Mouse (Mus musculus) embryonic facial prominence, embryonic 11.5 days (tissue): ENCODE measurements at regions not wholly inside any gene's neighbourhood (a gene's known extent, or its start where the extent isn't known, plus 50 kb on each side); places are given as distances from the start of the nearest gene placed in this dataset.

Experiments
- ATAC-seq: fragments of 200-750 bp; cut with Nextera tagmentation; replicated peaks from 2 replicates; pipeline ENCODE4 v1.8.0; 2017; ENCODE audit warnings: low read depth; ENCODE audit not compliant: insufficient number of reproducible peaks, low FRiP score, low TSS enrichment
- DNase-seq: peaks from one replicate; pipeline ENCODE4 v3.0.0-alpha.2; 2015; ENCODE audit warnings: low spot score
- H3K27ac ChIP-seq: fragments of 300-500 bp; sonication (generic); replicated peaks from 2 replicates; pipeline ENCODE4 v1.5.1; 2014; ENCODE audit warnings: mild to moderate bottlenecking, low read depth, low read length, control low read depth
- H3K27me3 ChIP-seq: fragments of 300-500 bp; sonication (generic); 2 replicates; pipeline ENCODE4 v1.6.1; 2014; ENCODE audit warnings: mild to moderate bottlenecking, low read length, moderate library complexity, mixed read lengths; ENCODE audit not compliant: control insufficient read depth, insufficient read depth
- H3K36me3 ChIP-seq: fragments of 300-500 bp; sonication (generic); replicated peaks from 2 replicates; pipeline ENCODE4 v1.6.1; 2014; ENCODE audit warnings: low read depth, mild to moderate bottlenecking, low read length, moderate library complexity, mixed read lengths; ENCODE audit not compliant: control insufficient read depth, insufficient read depth
- H3K4me1 ChIP-seq: fragments of 300-500 bp; sonication (generic); 2 replicates; pipeline ENCODE4 v1.6.1; 2014; ENCODE audit warnings: low read length, mixed read lengths; ENCODE audit not compliant: control insufficient read depth, insufficient read depth
- H3K4me2 ChIP-seq: fragments of 300-500 bp; sonication (generic); 2 replicates; pipeline ENCODE4 v1.6.1; 2014; ENCODE audit warnings: low read depth, mild to moderate bottlenecking, control low read depth, low read length, moderate library complexity
- H3K4me3 ChIP-seq: fragments of 300-500 bp; sonication (generic); 2 replicates; pipeline ENCODE4 v1.5.1; 2014; ENCODE audit warnings: low read depth, low read length, control low read depth
- H3K9ac ChIP-seq: fragments of 300-500 bp; sonication (generic); replicated peaks from 2 replicates; pipeline ENCODE4 v1.6.1; 2014; ENCODE audit warnings: mild to moderate bottlenecking, control low read depth, low read length
- H3K9me3 ChIP-seq: fragments of 300-500 bp; sonication (generic); replicated peaks from 2 replicates; pipeline ENCODE4 v1.6.1; 2016; ENCODE audit warnings: mild to moderate bottlenecking, low read length, inconsistent platforms, mixed read lengths; ENCODE audit not compliant: control insufficient read depth
- WGBS: fragments of 180-500 bp; shearing (Covaris S2); extraction: QIAGEN DNeasy Blood & Tissue Kit; methylation state at CpG from one replicate; pipeline ENCODE4 v1.1.7; 2014; 5-methylcytosine and 5-hydroxymethylcytosine counted together

DNA sequence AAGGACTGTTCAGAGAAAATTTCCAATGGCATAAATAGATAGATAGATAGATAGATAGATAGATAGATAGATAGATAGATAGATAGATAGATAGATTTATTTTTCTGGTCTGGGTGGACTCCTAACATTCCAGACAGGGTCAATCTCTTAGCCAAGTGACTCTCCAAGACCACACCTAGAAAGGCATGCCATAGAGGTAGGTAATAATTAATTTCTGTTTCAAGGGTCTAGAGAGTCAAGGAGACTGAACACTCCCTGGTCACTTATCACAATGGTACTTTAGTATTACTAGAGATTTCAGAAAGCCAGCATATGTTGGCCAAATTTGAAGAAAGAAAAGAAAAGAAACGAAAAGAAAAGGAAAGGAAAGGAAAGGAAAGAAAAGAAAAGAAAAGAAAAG, 245.1 kb downstream of the Plekhb2 start:
- ATAC-seq (no peak), DNase-seq (no peak)
- no peak overlapping the region for H3K4me2 ChIP-seq

DNA sequence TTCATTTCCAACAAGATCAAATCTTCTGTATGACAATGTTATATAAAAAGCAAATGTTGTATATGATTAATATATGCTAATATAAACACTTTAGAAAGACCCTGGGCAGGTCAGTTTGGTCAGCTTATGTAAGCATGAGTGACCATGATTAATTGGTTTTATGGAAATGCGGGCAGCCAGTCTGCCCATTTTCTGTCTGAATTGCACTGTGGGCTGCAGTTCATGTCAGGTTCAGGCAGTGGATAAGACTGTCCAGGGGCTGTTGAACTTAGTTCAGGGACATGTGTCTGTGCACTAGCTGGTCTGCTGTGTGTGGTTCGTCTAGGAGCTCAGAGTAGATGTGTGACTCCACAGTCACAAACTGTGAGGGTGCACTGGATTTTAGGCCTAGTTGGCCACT, 246.0 kb downstream of the Plekhb2 start:
- Histone ChIP-seq H3K9me3 (no peaks in the 10 kb centered on the region), H3K9ac (no peak overlapping the region), H3K36me3 (no peaks in the 10 kb centered on the region), H3K4me1 (no peaks in the 10 kb centered on the region), H3K4me3 (no peak overlapping the region), H3K4me2 (no peak overlapping the region), H3K27me3 (no peaks in the 10 kb centered on the region), H3K27ac (no peak overlapping the region)
- ATAC-seq = no peak
- WGBS = 82% methylated on average over 2 of the region's 2 CpGs
- no peak for DNase-seq

More for the DNA sequence above, 245.1 kb downstream of the Plekhb2 start:
- WGBS = 43% methylated on average over 1 of the region's 1 CpGs
- H3K4me3 ChIP-seq = no peak overlapping the region
- no peak overlapping the region for H3K27ac ChIP-seq
- no peaks in the 10 kb centered on the region for H3K4me1 ChIP-seq
- no peaks in the 10 kb centered on the region for H3K9me3 ChIP-seq
- H3K36me3 ChIP-seq = no peaks in the 10 kb centered on the region
- no peak overlapping the region for H3K9ac ChIP-seq
- H3K27me3 ChIP-seq = no peaks in the 10 kb centered on the region

DNA sequence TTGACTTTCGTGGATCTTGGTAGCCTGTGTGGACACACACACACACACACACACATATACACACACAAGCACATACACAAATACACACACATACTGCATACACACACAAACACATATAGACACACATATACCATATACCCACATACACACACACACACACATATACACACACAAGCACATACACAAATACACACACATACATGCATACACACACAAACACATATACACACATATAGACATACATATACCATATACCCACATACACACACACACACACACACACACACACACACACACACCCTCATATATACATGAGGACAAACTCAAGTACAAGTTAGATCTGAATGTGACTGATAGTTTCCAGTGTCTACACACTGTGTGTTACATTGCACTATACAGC, 256.9 kb downstream of the Plekhb2 start:
- Histone ChIP-seq H3K27ac (no peak overlapping the region), H3K27me3 (no peaks in the 10 kb centered on the region), H3K4me1 (no peaks in the 10 kb centered on the region), H3K4me3 (no peak overlapping the region), H3K36me3 (no peaks in the 10 kb centered on the region), H3K9me3 (no peaks in the 10 kb centered on the region), H3K9ac (no peak overlapping the region), H3K4me2 (no peak overlapping the region)
- ATAC-seq (peak; percentile 72; the same call in 1 of the 2 replicates), DNase-seq (no peak)
- WGBS = 79% methylated on average over 1 of the region's 1 CpGs

DNA sequence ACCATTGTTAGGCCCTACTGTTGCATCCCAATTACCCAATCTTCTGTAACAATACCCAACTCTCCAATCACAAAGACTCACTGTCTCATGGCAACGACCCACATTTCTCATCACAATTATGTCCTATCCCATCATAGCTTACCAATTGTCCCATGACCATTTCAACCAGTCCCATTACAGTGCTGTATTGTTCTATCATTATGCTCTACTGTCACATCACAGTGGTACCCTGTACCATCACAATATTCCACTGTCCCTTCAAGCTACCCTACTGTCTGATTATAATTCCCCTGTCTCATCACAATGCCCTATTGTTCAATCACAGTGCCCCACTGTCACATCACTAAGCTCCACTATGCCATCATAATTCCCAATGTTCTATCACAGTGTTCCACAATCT, 260.0 kb downstream of the Plekhb2 start:
- Histone ChIP-seq H3K27ac (no peak overlapping the region), H3K4me3 (no peak overlapping the region), H3K4me1 (no peaks in the 10 kb centered on the region), H3K27me3 (no peaks in the 10 kb centered on the region), H3K4me2 (no peak overlapping the region), H3K9ac (no peak overlapping the region), H3K36me3 (no peaks in the 10 kb centered on the region), H3K9me3 (no peaks in the 10 kb centered on the region)
- 47% methylated on average over 1 of the region's 1 CpGs for WGBS
- ATAC-seq (no peak), DNase-seq (no peak)

DNA sequence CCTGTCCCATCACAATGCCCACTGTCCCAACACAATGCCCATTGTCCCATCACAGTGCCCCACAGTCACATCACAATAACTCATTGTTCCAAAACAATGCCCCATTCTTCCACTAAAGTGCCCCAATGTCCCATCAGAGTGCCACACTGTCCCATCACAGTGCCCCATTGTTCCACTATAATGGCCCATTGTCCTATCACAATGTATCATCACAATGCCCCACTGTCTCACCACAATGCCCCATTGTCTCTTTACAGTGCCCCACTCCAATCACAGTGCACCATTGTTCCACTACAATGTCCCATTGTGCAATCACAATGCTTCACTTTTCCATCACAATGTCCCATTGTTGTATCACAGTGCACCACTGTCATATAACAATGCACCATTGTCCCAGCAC, 265.7 kb downstream of the Plekhb2 start:
- no peaks in the 10 kb centered on the region for H3K4me1 ChIP-seq
- H3K27ac ChIP-seq = no peak overlapping the region
- H3K27me3 ChIP-seq = no peaks in the 10 kb centered on the region
- no peak overlapping the region for H3K4me2 ChIP-seq
- DNase-seq (no peak), ATAC-seq (no peak)
- H3K4me3 ChIP-seq = no peak overlapping the region
- H3K9ac ChIP-seq = no peak overlapping the region
- no peaks in the 10 kb centered on the region for H3K36me3 ChIP-seq
- no peaks in the 10 kb centered on the region; the same call in 1 of the 2 replicates for H3K9me3 ChIP-seq

DNA sequence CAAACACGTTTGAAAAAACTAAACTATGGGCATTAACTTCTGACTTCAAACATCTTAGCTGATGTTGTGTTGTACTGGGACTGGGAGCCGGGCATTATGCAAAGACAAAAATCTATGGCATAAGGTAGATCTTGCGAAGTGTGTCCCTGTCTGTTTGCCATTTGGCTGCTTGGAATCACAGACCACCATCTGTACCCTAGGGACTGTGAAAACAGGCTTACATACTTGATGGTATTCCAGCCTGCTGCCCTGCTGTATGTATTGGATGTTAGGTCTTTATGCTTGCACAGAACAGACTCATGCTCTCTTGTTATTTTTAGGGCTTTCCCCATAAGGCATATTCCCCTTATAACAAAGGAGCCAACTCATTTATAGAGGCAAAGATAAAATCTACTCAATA, 288.1 kb downstream of the Plekhb2 start:
- 79% methylated on average over 3 of the region's 3 CpGs for WGBS
- Histone ChIP-seq H3K4me3 (no peak overlapping the region), H3K36me3 (no peaks in the 10 kb centered on the region), H3K27me3 (no peaks in the 10 kb centered on the region), H3K9me3 (no peaks in the 10 kb centered on the region), H3K4me2 (no peak overlapping the region), H3K9ac (no peak overlapping the region), H3K4me1 (no peaks in the 10 kb centered on the region), H3K27ac (no peak overlapping the region)
- no peak for ATAC-seq
- DNase-seq = no peak

DNA sequence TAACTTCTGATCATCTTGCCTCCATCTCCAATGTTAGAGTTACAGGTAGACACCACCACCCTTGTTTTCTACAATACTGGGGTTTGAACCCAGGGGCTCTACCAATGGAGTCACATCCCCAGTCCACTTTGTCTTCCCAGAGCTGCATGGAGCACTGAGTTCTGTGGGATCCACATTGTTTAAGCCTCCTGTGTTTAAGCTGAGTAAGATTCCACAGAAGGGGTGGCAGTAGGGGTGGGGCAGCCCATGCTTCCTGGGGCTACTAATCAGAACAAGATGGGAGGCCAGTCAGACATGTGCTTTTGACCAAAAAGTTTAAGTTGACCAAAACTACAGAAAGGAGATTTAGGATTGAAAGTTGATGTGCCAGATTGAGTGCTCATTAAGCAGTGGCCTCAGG, 299.3 kb downstream of the Plekhb2 start:
- Histone ChIP-seq H3K4me3 (no peak overlapping the region), H3K9ac (no peak overlapping the region), H3K4me1 (no peaks in the 10 kb centered on the region), H3K36me3 (no peaks in the 10 kb centered on the region), H3K4me2 (no peak overlapping the region), H3K27ac (no peak overlapping the region), H3K9me3 (no peaks in the 10 kb centered on the region), H3K27me3 (no peaks in the 10 kb centered on the region)
- ATAC-seq = no peak
- DNase-seq = peak; percentile 3

DNA sequence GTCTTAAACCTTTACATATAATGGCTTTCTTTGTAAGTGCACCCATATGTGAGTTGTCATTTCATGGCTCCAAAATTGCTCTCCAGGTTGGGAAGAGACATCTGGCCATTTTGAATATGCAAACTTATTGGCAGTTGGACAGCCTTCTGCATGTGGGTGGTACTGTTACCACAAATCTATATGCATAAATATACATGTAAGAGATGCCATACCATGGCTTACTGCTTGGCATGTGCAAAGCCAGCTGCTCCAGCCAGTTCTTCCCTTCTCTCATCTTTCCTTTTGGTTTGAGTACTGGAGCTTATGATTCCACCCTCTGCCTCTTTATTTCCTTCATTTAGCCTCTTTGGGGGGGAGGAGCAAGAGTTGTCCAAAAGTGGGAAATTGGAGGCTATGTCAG, 312.7 kb downstream of the Plekhb2 start:
- Histone ChIP-seq H3K9ac (no peak overlapping the region), H3K4me2 (no peak overlapping the region), H3K4me3 (no peak overlapping the region), H3K27me3 (no peaks in the 10 kb centered on the region), H3K27ac (no peak overlapping the region), H3K9me3 (no peaks in the 10 kb centered on the region), H3K36me3 (no peaks in the 10 kb centered on the region), H3K4me1 (no peaks in the 10 kb centered on the region)
- no peak for ATAC-seq
- DNase-seq = no peak

DNA sequence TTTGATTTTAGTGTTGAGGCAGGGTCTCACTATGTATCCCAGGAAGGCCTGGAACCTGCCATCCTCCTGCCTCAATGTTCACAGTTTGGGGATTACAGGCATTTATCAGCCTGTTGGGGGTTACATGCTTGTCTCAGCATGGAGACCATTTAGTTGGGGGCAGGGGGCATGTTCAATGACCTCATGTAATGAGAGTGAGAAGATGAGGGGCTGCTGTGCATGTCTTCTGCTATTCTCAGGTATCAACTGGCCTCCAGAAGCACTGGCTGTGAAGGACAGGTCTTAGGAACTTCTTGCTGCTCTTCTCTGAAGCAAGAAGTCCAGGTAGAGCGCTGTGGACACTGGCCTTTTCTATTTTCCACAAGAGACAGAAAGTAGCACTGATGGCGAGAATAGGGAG, 350.9 kb downstream of the Plekhb2 start:
- 86% methylated on average over 2 of the region's 2 CpGs for WGBS
- Histone ChIP-seq H3K9me3 (no peaks in the 10 kb centered on the region), H3K27ac (no peak overlapping the region), H3K4me2 (no peak overlapping the region), H3K9ac (no peak overlapping the region), H3K27me3 (no peaks in the 10 kb centered on the region), H3K4me3 (no peak overlapping the region), H3K36me3 (no peaks in the 10 kb centered on the region), H3K4me1 (no peaks in the 10 kb centered on the region)
- no peak for ATAC-seq
- DNase-seq = no peak
